Mouse (Mus musculus): ENCODE data around the gene Syt2.

- peak; percentile 66 for TF ChIP-seq CTCF (IDR thresholded peaks at IDR 0.05)
- no peak for TF ChIP-seq EP300 (IDR thresholded peaks at IDR 0.05)
Observed at GRCm38 (mm10) chr1:134741433-134741832, 95.0 kb downstream of the Syt2 start.

Data from lung, postnatal 0 days (tissue).